Mouse (Mus musculus): ENCODE measurements around the gene Cdhr2.

The Cdhr2 gene

DNA sequence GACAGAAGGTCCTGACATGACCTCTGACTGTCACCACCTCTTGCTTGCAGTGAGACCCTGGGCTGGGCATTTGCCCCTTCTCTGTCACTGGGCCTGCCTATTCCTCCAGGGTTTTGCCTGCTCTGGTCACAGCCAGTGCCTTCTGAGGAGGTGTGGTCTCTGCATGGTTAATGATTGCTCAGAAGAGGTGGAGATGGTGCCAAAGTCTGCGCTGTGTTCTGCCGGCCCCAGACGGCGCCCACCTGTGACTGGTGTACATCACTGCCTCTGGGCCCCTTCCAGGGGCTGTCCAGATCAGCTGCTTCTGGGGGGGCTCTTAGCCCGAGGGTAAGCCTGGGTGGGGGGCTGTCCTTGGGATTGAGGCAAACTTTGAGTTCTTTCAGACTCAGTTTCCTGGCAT lies at the start of gene Cdhr2:
TSS of gene Cdhr2 (plus strand) at position 219 of the 400 bp plus-strand sequence.
- no peak for DNase-seq

GRCm38 (mm10) chr13:54660877-54661276 lies 40.4 kb upstream of the Cdhr2 start:
- DNase-seq, result no peak

GRCm38 (mm10) chr13:54661358-54661757 lies 39.9 kb upstream of the Cdhr2 start:
- no peak for DNase-seq

GRCm38 (mm10) chr13:54663999-54664398 lies 37.3 kb upstream of the Cdhr2 start:
- no peak for DNase-seq

- no peak for DNase-seq
Observed at GRCm38 (mm10) chr13:54664509-54664908, 36.8 kb upstream of the Cdhr2 start.

GRCm38 (mm10) chr13:54665062-54665461 lies 36.2 kb upstream of the Cdhr2 start:
- DNase-seq, result no peak

- no peak for DNase-seq
Observed at GRCm38 (mm10) chr13:54670491-54670890, 30.8 kb upstream of the Cdhr2 start.

DNA sequence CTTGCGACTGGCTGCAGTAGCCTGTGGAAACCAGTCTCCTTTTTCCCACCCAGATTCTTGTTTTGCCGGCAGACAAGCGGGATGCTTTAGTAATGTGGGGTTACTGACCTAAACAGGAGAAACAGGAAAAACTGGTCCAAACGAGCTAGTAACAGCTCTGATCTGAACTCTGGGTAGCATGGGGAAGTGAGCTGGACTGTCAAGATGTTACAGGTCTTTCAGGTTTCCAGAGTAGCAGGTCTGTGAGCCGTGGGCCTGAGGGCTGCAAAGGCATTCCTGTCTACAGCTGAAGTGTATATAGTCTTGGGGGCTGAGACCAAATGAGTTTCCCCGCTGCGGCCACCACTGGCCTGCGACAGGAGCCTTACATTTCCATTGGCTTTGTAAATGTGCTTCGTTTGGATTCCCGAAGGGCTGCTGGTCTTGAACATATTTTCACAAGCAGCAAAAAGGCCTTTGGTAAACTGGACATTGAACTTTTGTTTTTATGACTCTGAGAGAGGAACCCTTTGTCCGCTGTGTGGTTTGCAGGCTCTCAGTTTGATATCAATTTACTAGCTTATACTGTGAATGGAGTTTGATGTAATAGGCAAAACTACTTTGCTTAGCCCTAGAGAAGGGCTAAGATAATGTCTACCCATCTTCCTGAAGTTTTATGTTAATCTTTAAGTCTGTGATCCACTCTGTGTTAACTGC lies 25.2 kb upstream of the Cdhr2 start:
- no peak for DNase-seq

GRCm38 (mm10) chr13:54678263-54678662 lies 23.0 kb upstream of the Cdhr2 start:
- no peak for DNase-seq

GRCm38 (mm10) chr13:54680184-54680853 lies 20.9 kb upstream of the Cdhr2 start:
- DNase-seq, result no peak

GRCm38 (mm10) chr13:54681291-54681690 lies 20.0 kb upstream of the Cdhr2 start:
- no peak for DNase-seq

- DNase-seq, result no peak
Observed at GRCm38 (mm10) chr13:54683301-54683700, 18.0 kb upstream of the Cdhr2 start.

DNA sequence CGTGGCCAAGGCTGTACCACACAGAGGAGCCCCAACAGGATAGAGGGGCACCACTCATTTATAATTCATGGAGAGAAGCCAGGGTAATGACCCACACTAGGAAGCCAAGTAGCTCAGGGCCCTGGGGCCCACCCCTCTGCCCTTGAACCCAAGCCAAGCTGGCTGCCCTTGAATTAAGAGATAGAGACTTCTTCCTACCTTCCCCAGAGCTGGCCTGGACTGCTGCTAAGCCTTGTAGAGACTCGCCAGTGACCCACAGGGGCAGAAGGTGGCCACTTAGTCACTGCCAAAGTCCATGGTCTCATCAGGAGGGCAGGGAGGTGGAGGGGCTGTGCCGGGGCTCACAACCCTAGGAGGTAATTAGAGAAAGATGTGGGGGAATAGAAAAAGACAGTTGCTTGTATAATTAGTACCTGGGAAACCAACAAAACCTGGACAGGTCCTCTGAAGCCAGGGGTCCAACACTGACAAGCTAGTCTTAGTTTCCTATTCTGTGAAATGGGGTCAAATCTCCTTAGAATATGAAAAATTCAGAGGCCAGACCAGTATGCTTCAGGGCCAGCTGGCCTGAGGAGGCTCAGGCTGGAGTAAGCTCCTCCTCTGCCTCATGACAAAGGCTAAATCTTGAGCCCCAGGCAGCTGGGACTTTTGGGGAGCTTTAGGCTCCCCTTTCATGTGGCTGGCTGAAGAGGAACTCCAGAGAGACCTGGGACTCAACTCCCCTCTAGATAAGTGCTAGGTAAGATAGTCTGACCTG lies 16.9 kb upstream of the Cdhr2 start:
- DNase-seq, result no peak

DNA sequence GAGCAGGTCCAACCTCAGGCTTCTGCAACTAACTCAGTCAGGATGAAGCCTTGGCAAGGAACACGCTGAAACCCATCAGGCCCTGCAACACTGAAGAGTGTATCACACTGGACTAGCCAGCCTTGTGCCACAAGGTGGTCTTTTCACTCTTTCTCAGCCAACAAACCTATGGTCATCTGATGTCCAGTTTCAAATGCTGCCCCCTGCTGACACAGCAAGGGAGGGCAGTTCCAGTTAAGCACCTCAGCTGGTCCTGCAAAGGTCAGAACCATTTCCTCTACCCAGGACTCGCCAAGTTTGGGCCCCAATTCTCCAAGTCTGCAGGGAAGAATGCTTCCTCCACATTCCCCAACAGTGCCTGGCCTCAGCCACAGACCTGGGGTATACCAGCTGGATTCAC lies 16.1 kb upstream of the Cdhr2 start:
- DNase-seq, result peak; percentile 52 to 58

DNA sequence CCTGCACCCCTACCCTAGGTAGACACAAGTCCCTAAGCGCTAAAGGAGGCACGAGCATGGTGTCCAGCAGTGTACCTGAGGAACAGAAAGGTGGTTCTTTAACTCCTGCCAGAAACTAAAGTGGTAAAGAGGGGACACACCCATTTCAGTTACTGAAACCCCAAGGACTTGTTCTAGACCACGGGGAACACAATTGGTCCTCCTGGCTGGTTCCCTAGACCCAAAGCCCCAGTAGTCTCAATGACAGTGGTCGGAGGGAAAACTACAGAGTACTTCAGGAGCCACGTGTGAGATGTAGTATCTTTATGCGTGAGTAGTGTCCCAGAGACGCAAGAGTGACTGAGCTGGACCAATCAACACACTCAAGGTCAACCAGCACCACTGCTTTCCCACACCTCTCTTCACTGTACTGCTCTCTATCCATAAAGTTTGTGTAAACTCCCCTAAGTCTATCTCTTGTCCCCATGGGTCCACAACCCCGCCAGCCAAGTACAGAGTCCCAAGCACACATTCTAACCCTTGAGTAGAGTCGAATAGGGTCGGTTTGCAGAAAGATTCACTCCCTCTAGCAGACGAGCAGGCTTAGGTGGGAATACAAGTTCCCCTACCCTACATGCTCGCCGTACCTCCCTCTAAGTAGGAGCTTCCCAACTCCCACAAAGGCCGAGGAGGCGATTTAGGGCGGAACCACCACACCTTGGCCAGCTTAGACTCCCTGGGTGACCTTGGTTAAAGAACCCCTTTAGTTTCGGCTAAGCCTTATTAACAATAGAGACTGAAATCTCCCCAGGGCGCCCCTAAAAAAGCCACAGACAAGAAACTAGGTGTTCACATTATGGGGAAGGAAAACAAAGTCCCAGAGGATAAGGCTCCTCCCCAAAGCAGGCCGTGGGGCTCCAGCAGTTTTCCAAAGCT lies 14.9 kb upstream of the Cdhr2 start:
- DNase-seq, result no peak

DNA sequence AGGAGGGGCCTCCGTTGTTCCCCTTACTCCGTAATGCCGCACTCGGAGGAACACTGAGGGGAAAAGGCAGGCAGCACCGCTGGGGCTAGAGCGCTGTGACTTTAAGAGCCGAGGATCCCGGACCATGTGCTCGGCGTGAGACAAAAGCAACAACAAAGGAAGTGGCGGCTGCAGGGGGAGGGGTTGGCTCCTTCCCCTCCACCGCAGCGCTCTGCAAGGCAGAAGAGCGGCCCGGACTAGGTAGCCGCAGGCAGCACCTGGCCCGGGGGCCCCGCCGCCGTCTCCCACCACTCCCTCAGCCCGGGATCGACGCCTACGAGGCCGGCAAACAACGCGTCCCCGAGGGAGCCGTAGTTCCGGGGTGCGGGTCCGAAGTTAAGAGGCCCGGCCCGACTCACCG lies 14.2 kb upstream of the Cdhr2 start:
- peak; percentile 85 to 88 for DNase-seq

GRCm38 (mm10) chr13:54687575-54688424 lies 13.5 kb upstream of the Cdhr2 start:
- peak; percentile 98 to 99 for DNase-seq

DNA sequence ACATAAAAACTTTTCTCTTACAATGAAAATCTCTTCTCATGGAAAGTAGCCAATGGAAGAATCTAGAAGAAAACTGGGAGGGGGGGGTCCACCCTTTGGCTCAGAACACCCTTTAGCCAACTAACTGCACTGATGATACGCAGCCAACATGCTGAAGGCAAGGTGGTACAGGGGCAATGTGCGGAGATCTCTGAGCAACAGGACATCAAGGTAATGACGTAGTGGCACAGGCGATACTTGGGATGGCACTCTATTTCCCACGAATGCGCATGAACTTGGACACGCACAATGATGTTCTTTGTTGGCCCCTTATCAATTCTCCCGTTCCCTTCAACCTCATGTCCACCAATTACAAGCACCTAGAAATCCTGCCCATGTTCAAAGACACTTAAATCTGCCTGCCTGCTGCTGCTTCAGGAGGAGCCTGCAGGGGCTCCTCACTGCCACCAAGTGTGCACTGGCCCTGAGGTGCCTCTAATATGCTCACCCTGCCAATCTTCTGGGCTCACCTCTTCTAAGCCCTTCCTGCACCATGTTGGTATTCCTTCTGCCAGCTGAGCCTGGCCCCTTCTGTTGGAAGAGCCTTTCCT lies 11.0 kb upstream of the Cdhr2 start:
- no peak for DNase-seq

DNA sequence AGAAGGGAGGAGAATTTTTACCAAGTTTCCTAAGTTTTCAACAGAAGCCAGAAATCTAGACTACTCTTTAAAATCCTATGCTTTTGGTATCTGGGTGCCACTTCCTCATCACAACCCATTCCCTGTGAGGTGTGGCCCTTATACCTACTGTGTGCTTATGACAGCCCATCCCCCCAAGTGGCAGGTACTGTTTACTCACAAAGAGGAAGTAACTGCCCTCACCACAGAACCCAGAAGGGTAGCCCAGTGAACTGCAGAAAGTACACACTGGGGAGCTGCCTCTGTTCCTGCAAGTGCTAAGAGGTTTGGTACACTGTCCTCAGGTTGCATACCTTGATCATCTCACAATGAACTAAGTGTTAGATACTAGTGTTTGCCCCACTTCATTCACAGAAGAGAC lies 9.5 kb upstream of the Cdhr2 start:
- DNase-seq, result peak; percentile 24 to 32

- DNase-seq, result no peak
Observed at GRCm38 (mm10) chr13:54692711-54693557, 8.3 kb upstream of the Cdhr2 start.

Data from lung, postnatal 4 days (tissue).